Mouse (Mus musculus): ENCODE results near the gene Tmem163. TPM values are rescaled to one million over a fixed set of nuclear protein-coding genes. Genes with fewer than 3 reads are reported as not detected.

The Tmem163 gene
- polyA plus RNA-seq, 1 experiment from 2014 or later, result 0.69 TPM

GRCm38 (mm10) chr1:127662385-127663068 lies 16.8 kb downstream of the Tmem163 start:
- no peak for ATAC-seq (ENCODE audit: low FRiP score, low TSS enrichment)
- WGBS, result 63% methylated on average over 13 of the region's 13 CpGs
- no peak overlapping the region for H3K27ac ChIP-seq (replicated peaks)

GRCm38 (mm10) chr1:127661118-127662012 lies 18.0 kb downstream of the Tmem163 start:
- H3K9ac ChIP-seq (ENCODE audit: low read length), result no peak overlapping the region
- no peak for DNase-seq (ENCODE audit: low spot score)
- no peaks in the 10 kb centered on the region for H3K9me3 ChIP-seq (ENCODE audit: control insufficient read depth, low read length)
- no peaks in the 10 kb centered on the region for H3K4me1 ChIP-seq (replicated peaks; ENCODE audit: control insufficient read depth, insufficient read depth)
- no peaks in the 10 kb centered on the region for H3K27me3 ChIP-seq (ENCODE audit: control insufficient read depth, insufficient read depth, low read length)
- H3K4me2 ChIP-seq (replicated peaks; ENCODE audit: low read depth), result no peak overlapping the region
- WGBS, result 41% methylated on average over 13 of the region's 13 CpGs
- H3K36me3 ChIP-seq (ENCODE audit: control insufficient read depth, insufficient read depth, low read length), result no peaks in the 10 kb centered on the region
- TF ChIP-seq EP300 (optimal IDR thresholded peaks at IDR 0.05) (no peak), CTCF (IDR thresholded peaks at IDR 0.05; ENCODE audit: low read depth) (no peak)
- ATAC-seq (ENCODE audit: low FRiP score, low TSS enrichment), result no peak
- no peak overlapping the region for H3K27ac ChIP-seq (replicated peaks)
- no peak overlapping the region for H3K4me3 ChIP-seq (ENCODE audit: low read depth, low read length)

More at GRCm38 (mm10) chr1:127662385-127663068, 16.8 kb downstream of the Tmem163 start:
- H3K4me1 ChIP-seq (replicated peaks; ENCODE audit: control insufficient read depth, insufficient read depth), result no peaks in the 10 kb centered on the region
- H3K4me3 ChIP-seq (ENCODE audit: low read depth, low read length), result no peak overlapping the region
- H3K9ac ChIP-seq (ENCODE audit: low read length), result no peak overlapping the region
- no peaks in the 10 kb centered on the region for H3K36me3 ChIP-seq (ENCODE audit: control insufficient read depth, insufficient read depth, low read length)
- no peaks in the 10 kb centered on the region for H3K27me3 ChIP-seq (ENCODE audit: control insufficient read depth, insufficient read depth, low read length)
- no peak for TF ChIP-seq EP300 (optimal IDR thresholded peaks at IDR 0.05)
- TF ChIP-seq CTCF (IDR thresholded peaks at IDR 0.05; ENCODE audit: low read depth), result no peak
- no peak for DNase-seq (ENCODE audit: low spot score)
- no peaks in the 10 kb centered on the region for H3K9me3 ChIP-seq (ENCODE audit: control insufficient read depth, low read length)
- H3K4me2 ChIP-seq (replicated peaks; ENCODE audit: low read depth), result no peak overlapping the region

GRCm38 (mm10) chr1:127651564-127651963 lies 27.8 kb downstream of the Tmem163 start:
- H3K4me3 ChIP-seq (ENCODE audit: low read depth, low read length), result no peak overlapping the region
- no peaks in the 10 kb centered on the region for H3K4me1 ChIP-seq (replicated peaks; ENCODE audit: control insufficient read depth, insufficient read depth)
- no peaks in the 10 kb centered on the region for H3K36me3 ChIP-seq (ENCODE audit: control insufficient read depth, insufficient read depth, low read length)
- TF ChIP-seq CTCF (IDR thresholded peaks at IDR 0.05; ENCODE audit: low read depth), result no peak
- TF ChIP-seq EP300 (optimal IDR thresholded peaks at IDR 0.05), result no peak
- ATAC-seq (ENCODE audit: low FRiP score, low TSS enrichment) (no peak), DNase-seq (ENCODE audit: low spot score) (no peak)
- no peak overlapping the region for H3K9ac ChIP-seq (ENCODE audit: low read length)
- no peak overlapping the region for H3K4me2 ChIP-seq (replicated peaks; ENCODE audit: low read depth)
- H3K27ac ChIP-seq (replicated peaks), result no peak overlapping the region
- 88% methylated on average over 2 of the region's 2 CpGs for WGBS
- no peaks in the 10 kb centered on the region for H3K9me3 ChIP-seq (ENCODE audit: control insufficient read depth, low read length)
- H3K27me3 ChIP-seq (ENCODE audit: control insufficient read depth, insufficient read depth, low read length), result no peaks in the 10 kb centered on the region

- Histone ChIP-seq H3K9me3 (ENCODE audit: control insufficient read depth, low read length) (no peaks in the 10 kb centered on the region), H3K4me1 (replicated peaks; ENCODE audit: control insufficient read depth, insufficient read depth) (no peaks in the 10 kb centered on the region), H3K36me3 (ENCODE audit: control insufficient read depth, insufficient read depth, low read length) (no peaks in the 10 kb centered on the region), H3K27ac (replicated peaks) (no peak overlapping the region), H3K4me2 (replicated peaks; ENCODE audit: low read depth) (no peak overlapping the region), H3K4me3 (ENCODE audit: low read depth, low read length) (no peak overlapping the region), H3K9ac (ENCODE audit: low read length) (no peak overlapping the region), H3K27me3 (ENCODE audit: control insufficient read depth, insufficient read depth, low read length) (no peaks in the 10 kb centered on the region)
- ATAC-seq (ENCODE audit: low FRiP score, low TSS enrichment) (no peak), DNase-seq (ENCODE audit: low spot score) (no peak)
- WGBS, result 83% methylated on average over 12 of the region's 12 CpGs
- TF ChIP-seq CTCF (IDR thresholded peaks at IDR 0.05; ENCODE audit: low read depth), result no peak
- no peak for TF ChIP-seq EP300 (optimal IDR thresholded peaks at IDR 0.05)
Measured at GRCm38 (mm10) chr1:127642976-127643769, 36.2 kb downstream of the Tmem163 start.

GRCm38 (mm10) chr1:127637917-127638316 lies 41.4 kb downstream of the Tmem163 start:
- Histone ChIP-seq H3K27me3 (ENCODE audit: control insufficient read depth, insufficient read depth, low read length) (no peaks in the 10 kb centered on the region), H3K4me2 (replicated peaks; ENCODE audit: low read depth) (no peak overlapping the region), H3K4me3 (ENCODE audit: low read depth, low read length) (no peak overlapping the region), H3K27ac (replicated peaks) (no peak overlapping the region), H3K36me3 (ENCODE audit: control insufficient read depth, insufficient read depth, low read length) (no peaks in the 10 kb centered on the region), H3K9ac (ENCODE audit: low read length) (no peak overlapping the region), H3K4me1 (replicated peaks; ENCODE audit: control insufficient read depth, insufficient read depth) (no peaks in the 10 kb centered on the region), H3K9me3 (ENCODE audit: control insufficient read depth, low read length) (no peaks in the 10 kb centered on the region)
- WGBS, result 24% methylated on average over 2 of the region's 2 CpGs
- DNase-seq (ENCODE audit: low spot score) (no peak), ATAC-seq (ENCODE audit: low FRiP score, low TSS enrichment) (no peak)
- no peak for TF ChIP-seq CTCF (IDR thresholded peaks at IDR 0.05; ENCODE audit: low read depth)
- TF ChIP-seq EP300 (optimal IDR thresholded peaks at IDR 0.05), result no peak

Data from stomach, postnatal 0 days (tissue).